Mouse (Mus musculus) ES-Bruce4 (cell line): ENCODE results near the gene Kat6b.

Source experiments
- CTCF ChIP-seq: IDR thresholded peaks from one replicate; pipeline ENCODE4 v1.8.1; 2011; ENCODE audit warnings: low read depth, low read length
- EP300 ChIP-seq: IDR thresholded peaks from 2 replicates; pipeline ENCODE4 v1.6.1; 2011; ENCODE audit warnings: low read depth, low read length; ENCODE audit not compliant: insufficient read depth
- POLR2A ChIP-seq: IDR thresholded peaks from one replicate; pipeline ENCODE4 v1.8.1; 2011; ENCODE audit warnings: low read length; ENCODE audit not compliant: insufficient read depth

DNA sequence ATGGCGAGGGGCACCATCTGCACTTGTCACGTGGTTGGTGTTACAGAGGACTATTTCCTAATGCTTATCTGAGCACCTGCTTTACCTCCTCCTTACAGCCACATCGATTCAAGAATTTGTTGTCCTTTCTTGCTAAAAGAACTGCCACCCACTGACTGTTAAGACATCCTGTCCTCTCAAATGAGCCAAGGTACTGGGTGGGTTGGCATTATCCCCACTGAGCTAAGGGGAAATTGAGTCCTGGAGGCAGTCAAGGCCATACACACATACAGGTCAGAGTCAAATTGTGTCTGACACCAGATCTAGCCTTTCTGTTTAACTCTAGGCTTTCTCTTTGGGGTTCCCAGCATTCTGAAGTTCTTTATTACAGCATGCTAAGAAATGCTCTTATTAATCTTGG lies 56.6 kb downstream of the Kat6b start:
- TF ChIP-seq CTCF (no peak), EP300 (no peak), POLR2A (no peak)
